Comparison of ENCODE assay signal across 24 mouse cellular contexts in genomic region chr19:10585112-10585511, GRCm38 (mm10). TPM values are rescaled to one million over a fixed set of nuclear protein-coding genes. Genes with fewer than 3 reads are reported as not detected.
DNase-seq lines count a peak whose midpoint lies in the region; ATAC-seq lines count a peak whose summit lies in the region.
"Had no signal": no experiment of that assay in that cellular context is flagged by ENCODE, and none has a peak within 500 bp of the region (broad histone marks: within the 10 kb centered on the region; RNA-seq: fewer than 3 reads in every experiment).

No protein-coding gene starts in this region.

- H3K36me3 ChIP-seq in intestine, embryonic 16.5 days (ENCODE audit: control insufficient read depth, insufficient read depth, low read length), result no peaks in the 10 kb centered on the region; the same call in 1 of the 2 replicates
- H3K36me3 ChIP-seq in forebrain, embryonic 16.5 days (ENCODE audit: control insufficient read depth, insufficient read depth), result no peaks in the 10 kb centered on the region

- peak; percentile 16 for DNase-seq in thymus, postnatal 0 days (ENCODE audit: low spot score)
- DNase-seq in thymus, postnatal 10 days (ENCODE audit: low spot score in 2 of 2), result no peak
- peak; percentile 44 to 47 for DNase-seq in spleen, postnatal 14 days (ENCODE audit: low spot score in 2 of 2)
- DNase-seq in thymus, postnatal 25 days, result peak; percentile 18
- DNase-seq in gastrocnemius, postnatal 36 days, result no peak
- DNase-seq in left cerebral cortex, adult 11 months (ENCODE audit: low spot score), result no peak
- DNase-seq: adrenal gland, postnatal 25 days; cerebellum, adult 11-12 months; cerebellum, postnatal 14 days; layer of hippocampus, postnatal 36 days; liver, embryonic 13.5 days; lung, postnatal 14 days; midbrain, embryonic 14.5 days had no signal

- H3K4me2 ChIP-seq in intestine, embryonic 16.5 days (ENCODE audit: low read depth, low read length), result 0 out of 2 replicates have a peak overlapping the region, but pooled peaks have one; percentile 17
- H3K4me2 ChIP-seq in forebrain, embryonic 16.5 days (ENCODE audit: low read length), result no peak overlapping the region
- H3K4me2 ChIP-seq: embryonic facial prominence, embryonic 13.5 days; liver, embryonic 13.5 days had no signal

- H3K9ac ChIP-seq in intestine, embryonic 16.5 days (ENCODE audit: low read depth, low read length), result no peak overlapping the region
- H3K9ac ChIP-seq in forebrain, embryonic 16.5 days (replicated peaks; ENCODE audit: low read depth, low read length), result no peak overlapping the region
- H3K9ac ChIP-seq: embryonic facial prominence, embryonic 13.5 days; liver, embryonic 13.5 days had no signal

- H3K4me3 ChIP-seq in intestine, embryonic 16.5 days (ENCODE audit: low read length), result no peak overlapping the region
- H3K4me3 ChIP-seq in forebrain, embryonic 16.5 days (replicated peaks; ENCODE audit: low read length), result no peak overlapping the region
- H3K4me3 ChIP-seq: embryonic facial prominence, embryonic 13.5 days; heart, embryonic 10.5 days; limb, embryonic 10.5 days; liver, embryonic 13.5 days; megakaryocyte, embryonic 14.5 days; myocyte had no signal

- peak; percentile 95 for ATAC-seq in intestine, embryonic 16.5 days
- no peak for ATAC-seq in forebrain, embryonic 16.5 days
- ATAC-seq: activated CD4-positive, CD25-positive, alpha-beta regulatory T cell, adult 4 months; forebrain, embryonic 14.5 days had no signal

- H3K27me3 ChIP-seq in intestine, embryonic 16.5 days (replicated peaks; ENCODE audit: control insufficient read depth, insufficient read depth, low read length), result no peaks in the 10 kb centered on the region
- no peaks in the 10 kb centered on the region for H3K27me3 ChIP-seq in forebrain, embryonic 16.5 days (replicated peaks; ENCODE audit: control insufficient read depth, insufficient read depth, low read length)
- H3K27me3 ChIP-seq: embryonic facial prominence, embryonic 13.5 days; liver, embryonic 13.5 days; megakaryocyte, embryonic 14.5 days had no signal

- no peak overlapping the region for H3K27ac ChIP-seq in intestine, embryonic 16.5 days (ENCODE audit: low read length)
- no peak overlapping the region for H3K27ac ChIP-seq in forebrain, embryonic 16.5 days (ENCODE audit: low read length)
- H3K27ac ChIP-seq: embryonic facial prominence, embryonic 13.5 days; heart, embryonic 10.5 days; kidney, postnatal 0 days; limb, embryonic 10.5 days; liver, embryonic 13.5 days had no signal

- 60% methylated on average over 8 of the region's 8 CpGs for WGBS in intestine, embryonic 16.5 days
- 90% methylated on average over 8 of the region's 8 CpGs for WGBS in forebrain, embryonic 16.5 days

- H3K4me1 ChIP-seq in intestine, embryonic 16.5 days (ENCODE audit: control insufficient read depth, insufficient read depth, low read length), result no peaks in the 10 kb centered on the region
- no peaks in the 10 kb centered on the region for H3K4me1 ChIP-seq in forebrain, embryonic 16.5 days (replicated peaks; ENCODE audit: control insufficient read depth, insufficient read depth, low read length)
- H3K4me1 ChIP-seq: heart, embryonic 10.5 days had no signal

- intact Hi-C loops in gastrocnemius, postnatal 36 days (cut with DNase I), result no loop called here

- H3K9me3 ChIP-seq in intestine, embryonic 16.5 days (ENCODE audit: control insufficient read depth, low read length), result no peaks in the 10 kb centered on the region
- H3K9me3 ChIP-seq in forebrain, embryonic 16.5 days (ENCODE audit: control insufficient read depth, low read length), result no peaks in the 10 kb centered on the region
- H3K9me3 ChIP-seq: embryonic facial prominence, embryonic 13.5 days; G1E; heart, embryonic 10.5 days; limb, embryonic 10.5 days; liver, embryonic 13.5 days; megakaryocyte, embryonic 14.5 days had no signal

RNA-seq across cellular contexts. Expression of gene Tmem138, which starts 8.0 kb away (rescaled TPM):
- 24.6 and 25.7 TPM in 2 replicates for polyA plus RNA-seq in thymus, postnatal 0 days (2015; fragmentation: Nextera tagmentation; extraction: Ambion mirVana)
- 23.9 and 27.5 TPM in 2 replicates for polyA plus RNA-seq in intestine, embryonic 16.5 days (2015; fragmentation: Nextera tagmentation; extraction: Ambion mirVana)
- total RNA-seq in gastrocnemius, postnatal 36 days (2021), result under 1 TPM; 0.71 to 0.94 TPM
- polyA plus RNA-seq in forebrain, embryonic 16.5 days (2015; fragmentation: Nextera tagmentation; extraction: Ambion mirVana), result 33.9 and 37.5 TPM in 2 replicates

RNA-seq across cellular contexts. Expression of gene Cyb561a3, which starts 8.1 kb away (rescaled TPM):
- polyA plus RNA-seq in thymus, postnatal 0 days (2015; fragmentation: Nextera tagmentation; extraction: Ambion mirVana), result 31.9 and 33.2 TPM in 2 replicates
- 22.5 and 23.0 TPM in 2 replicates for polyA plus RNA-seq in intestine, embryonic 16.5 days (2015; fragmentation: Nextera tagmentation; extraction: Ambion mirVana)
- 1 to 10 TPM; 5.4 to 5.8 TPM for total RNA-seq in gastrocnemius, postnatal 36 days (2021)
- 21.0 and 22.6 TPM in 2 replicates for polyA plus RNA-seq in forebrain, embryonic 16.5 days (2015; fragmentation: Nextera tagmentation; extraction: Ambion mirVana)

RNA-seq across cellular contexts. Expression of gene Ddb1, which starts 20.0 kb away (rescaled TPM):
- polyA plus RNA-seq in thymus, postnatal 0 days (2015; fragmentation: Nextera tagmentation; extraction: Ambion mirVana), result 148 and 156 TPM in 2 replicates
- polyA plus RNA-seq in intestine, embryonic 16.5 days (2015; fragmentation: Nextera tagmentation; extraction: Ambion mirVana), result 268 and 271 TPM in 2 replicates
- 100 to 1,000 TPM; 111 to 120 TPM for total RNA-seq in gastrocnemius, postnatal 36 days (2021)
- 277 and 292 TPM in 2 replicates for polyA plus RNA-seq in forebrain, embryonic 16.5 days (2015; fragmentation: Nextera tagmentation; extraction: Ambion mirVana)

RNA-seq across cellular contexts. Expression of gene Tkfc, which starts 20.3 kb away (rescaled TPM):
- 12.4 and 13.7 TPM in 2 replicates for polyA plus RNA-seq in thymus, postnatal 0 days (2015; fragmentation: Nextera tagmentation; extraction: Ambion mirVana)
- 70.8 and 81.3 TPM in 2 replicates for polyA plus RNA-seq in intestine, embryonic 16.5 days (2015; fragmentation: Nextera tagmentation; extraction: Ambion mirVana)
- 1 to 10 TPM; 2.4 to 4.0 TPM for total RNA-seq in gastrocnemius, postnatal 36 days (2021)
- polyA plus RNA-seq in forebrain, embryonic 16.5 days (2015; fragmentation: Nextera tagmentation; extraction: Ambion mirVana), result 24.9 and 27.1 TPM in 2 replicates

RNA-seq across cellular contexts. Expression of gene Tmem216, which starts 29.1 kb away (rescaled TPM):
- polyA plus RNA-seq in thymus, postnatal 0 days (2015; fragmentation: Nextera tagmentation; extraction: Ambion mirVana), result 27.3 and 30.0 TPM in 2 replicates
- polyA plus RNA-seq in intestine, embryonic 16.5 days (2015; fragmentation: Nextera tagmentation; extraction: Ambion mirVana), result 25.9 and 28.4 TPM in 2 replicates
- 1 to 10 TPM; 1.8 to 2.7 TPM for total RNA-seq in gastrocnemius, postnatal 36 days (2021)
- 47.0 and 49.5 TPM in 2 replicates for polyA plus RNA-seq in forebrain, embryonic 16.5 days (2015; fragmentation: Nextera tagmentation; extraction: Ambion mirVana)

Comparison
In these comparisons a context has a peak if more than half of its experiments do, and no peak if none do; other contexts are left out.
1. DNase-seq: peak in thymus, postnatal 0 days (single experiment), spleen, postnatal 14 days (2 of 2) and thymus, postnatal 25 days (single experiment); none in thymus, postnatal 10 days (0 of 2), gastrocnemius, postnatal 36 days (0 of 2) and left cerebral cortex, adult 11 months (single experiment).